Mouse (Mus musculus) ES-CJ7 (cell line): ENCODE measurements around the gene Ago1.
A peak's percentile ranks its signal among the peaks of the same experiment; 100 is the strongest.

Experiments used
- DNase-seq: peaks from one replicate; pipeline ENCODE4 v3.0.0; 2011; ENCODE audit warnings: low read depth, low spot score

Gene Ago1

DNA sequence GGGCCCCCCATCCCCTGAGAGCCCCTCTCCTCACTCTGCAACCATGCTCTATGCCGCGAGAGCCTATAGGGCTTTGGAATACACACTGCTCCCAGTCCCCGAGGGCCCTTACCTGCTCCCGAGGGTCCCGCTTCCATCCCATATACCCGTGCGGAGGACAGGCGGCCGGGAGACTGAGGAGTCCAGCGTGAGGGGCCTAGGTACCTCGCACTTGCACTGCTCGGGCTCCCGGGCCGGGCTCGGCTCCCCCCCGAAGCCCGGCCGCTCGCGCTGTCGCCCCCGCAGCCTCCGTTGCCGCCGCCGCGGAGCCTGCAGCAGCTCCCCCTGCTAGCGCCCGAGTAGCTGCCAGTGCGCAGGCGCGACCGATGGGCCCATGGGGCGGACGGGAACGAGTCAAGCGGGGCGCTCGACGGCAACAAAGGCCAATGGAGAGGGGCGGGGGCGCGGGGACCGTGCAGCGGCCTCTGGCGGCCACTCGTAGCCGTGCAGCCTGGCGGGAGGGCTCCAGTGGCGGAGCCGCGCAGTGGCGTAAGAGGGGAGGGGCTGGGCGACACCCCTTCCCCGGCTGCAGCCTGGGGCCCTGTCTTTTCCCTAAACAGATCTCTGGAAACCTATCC lies at the start of gene Ago1:
Gene Ago1 (minus strand): TSS at position 299 of the 617 bp plus-strand sequence.
- DNase-seq, result peak; percentile 96

GRCm38 (mm10) chr4:126512308-126513066 lies 44.1 kb upstream of the Ago1 start:
- no peak for DNase-seq

DNA sequence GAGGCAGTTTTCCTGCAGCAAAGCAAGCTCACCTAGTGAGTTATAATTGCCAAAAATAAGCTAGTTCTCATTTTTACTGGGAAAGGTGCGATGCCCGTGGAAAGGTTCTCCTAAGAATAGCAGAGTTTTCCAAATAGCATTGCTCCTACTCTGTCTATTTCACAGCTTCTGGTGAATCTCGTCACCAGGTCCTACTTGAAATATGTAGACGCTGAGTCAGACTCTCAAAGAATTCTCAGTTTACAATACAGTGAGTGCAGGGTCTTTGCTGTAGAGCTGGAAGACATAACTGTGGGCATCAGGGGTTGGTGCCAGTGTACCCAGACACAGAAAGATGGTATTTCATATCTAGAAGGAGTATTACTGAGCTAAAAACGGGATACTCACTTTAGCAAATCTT lies 42.6 kb upstream of the Ago1 start:
- no peak for DNase-seq

DNA sequence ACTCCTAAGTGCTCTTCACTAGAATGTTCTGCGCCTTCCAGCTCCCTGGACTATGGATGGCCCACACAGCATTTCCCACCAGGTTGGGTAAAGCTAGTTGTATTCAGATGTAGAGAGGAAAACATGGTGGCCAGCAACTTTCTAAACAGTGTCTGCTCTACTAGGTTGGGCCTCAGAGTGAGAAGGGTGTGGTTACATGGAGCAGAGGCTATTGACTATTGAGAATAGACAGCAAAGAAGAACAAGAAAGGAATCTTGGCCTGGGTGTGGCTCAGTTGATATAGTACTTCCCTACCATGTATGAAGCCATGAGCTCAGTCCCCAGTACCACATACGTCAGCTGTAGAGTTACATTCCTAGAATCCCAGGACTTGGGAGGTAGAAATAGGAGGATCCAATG lies 40.7 kb upstream of the Ago1 start:
- no peak for DNase-seq

DNA sequence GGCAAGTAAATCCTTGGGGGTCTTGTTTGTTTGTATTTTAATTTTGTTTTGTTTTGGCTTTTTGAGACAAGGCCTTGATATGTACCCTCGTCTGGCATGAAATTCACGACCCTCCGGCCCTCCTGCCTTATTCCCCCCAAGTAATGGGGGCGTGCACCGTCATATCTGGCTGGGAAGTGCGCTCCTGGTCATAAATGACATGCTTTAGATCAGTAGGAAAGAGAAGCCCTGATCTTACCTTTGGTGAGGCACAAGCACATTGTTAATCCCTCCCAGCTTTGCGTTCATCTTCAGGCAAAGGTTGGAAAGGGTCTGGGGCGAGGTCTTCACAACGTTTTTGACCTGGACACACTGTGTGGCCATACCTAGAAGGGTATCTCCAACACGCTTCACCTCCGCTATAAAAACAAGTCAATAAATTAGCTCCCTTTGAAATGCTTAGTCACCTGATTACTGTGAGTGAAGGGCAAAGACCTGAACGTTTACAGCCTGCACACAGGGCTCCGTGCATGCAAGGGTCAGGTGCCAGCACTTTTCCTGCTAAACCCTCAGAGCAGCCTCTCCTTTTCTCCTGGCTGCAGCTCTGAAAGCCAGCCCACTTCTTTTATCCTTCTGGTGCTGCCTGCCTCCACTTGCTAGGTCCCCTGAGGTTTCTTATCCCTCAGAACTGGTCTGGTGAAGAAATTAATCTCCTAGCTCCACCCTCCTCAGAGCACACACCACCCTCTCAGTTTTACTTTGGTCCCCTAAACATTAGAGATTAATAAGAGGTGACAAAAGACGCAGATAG lies 39.9 kb upstream of the Ago1 start:
- no peak for DNase-seq

DNA sequence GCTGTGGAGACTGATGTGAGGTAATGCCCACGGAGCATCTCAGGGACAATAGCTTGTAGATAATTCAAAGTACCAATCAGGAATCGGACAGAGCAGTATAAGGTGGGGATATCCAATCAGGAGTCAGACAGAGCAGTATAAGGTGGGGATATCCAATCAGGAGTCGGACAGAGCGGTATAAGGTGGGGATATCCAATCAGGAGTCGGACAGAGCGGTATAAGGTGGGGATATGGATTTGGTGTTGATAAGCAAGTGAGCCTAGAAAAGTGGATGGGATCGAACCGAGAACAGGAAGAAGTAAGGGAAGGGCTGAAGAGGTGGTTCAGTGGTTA lies 34.6 kb upstream of the Ago1 start:
- DNase-seq, result peak; percentile 28

DNA sequence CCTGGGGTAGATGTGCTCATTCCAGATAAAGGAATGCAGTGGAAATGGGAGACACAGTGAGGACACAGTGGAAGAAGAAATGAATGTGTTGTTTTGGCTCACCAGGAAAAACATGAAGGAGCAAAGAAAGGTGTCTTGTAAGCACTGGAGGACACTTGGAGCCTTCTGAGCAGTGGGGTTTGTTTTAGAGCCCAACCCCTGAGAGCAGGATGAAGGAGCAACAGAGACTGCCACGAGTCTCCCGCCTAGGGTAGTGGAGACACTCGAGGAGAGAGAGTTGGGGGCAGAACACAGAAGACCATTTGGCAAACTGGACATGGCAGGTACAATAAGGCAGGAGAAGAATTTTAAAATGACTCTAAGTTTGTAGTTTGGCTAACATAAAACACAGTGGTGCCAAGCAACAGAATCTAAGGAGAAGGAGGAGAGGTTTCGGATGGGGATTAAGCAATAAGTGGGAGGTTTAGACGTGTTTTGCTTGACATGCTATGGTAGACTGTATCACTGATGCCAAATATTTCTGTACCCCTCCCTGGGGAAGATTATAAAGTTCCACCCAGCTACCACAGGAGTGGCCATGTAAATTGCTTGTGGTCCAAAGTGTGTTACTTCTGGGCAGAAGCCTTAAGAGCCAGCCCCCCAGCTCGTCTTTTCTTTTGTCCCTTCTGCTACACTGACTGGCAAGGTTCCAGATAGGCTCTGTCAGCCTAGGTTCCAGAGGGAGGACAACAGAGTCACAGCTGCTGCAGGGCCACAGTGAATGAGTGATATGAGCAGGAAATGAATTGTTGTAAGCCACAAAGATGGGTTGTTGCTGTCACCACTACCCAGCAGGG lies 34.0 kb upstream of the Ago1 start:
- no peak for DNase-seq

DNA sequence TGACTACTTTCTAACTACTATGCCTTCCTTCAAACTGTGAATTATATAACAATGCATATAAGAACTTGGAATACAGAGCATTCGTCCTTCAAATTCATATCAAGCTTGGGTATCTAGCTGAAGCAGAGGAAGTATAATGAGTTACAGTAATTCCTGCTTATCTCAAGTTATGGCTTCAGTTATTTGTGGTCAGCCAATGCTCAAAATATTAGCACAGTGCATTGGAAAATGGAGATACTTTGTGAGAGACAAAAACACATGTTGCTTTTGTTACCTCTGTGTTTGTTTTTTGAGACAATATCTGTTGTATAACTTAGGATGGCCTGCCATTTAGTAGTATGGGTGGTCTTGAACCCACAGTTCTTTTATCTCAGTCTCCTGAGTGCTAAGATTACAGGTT lies 30.2 kb upstream of the Ago1 start:
- no peak for DNase-seq

- DNase-seq, result no peak
These were observed 28.6 kb upstream of the Ago1 start for GRCm38 (mm10) chr4:126496963-126497362.

GRCm38 (mm10) chr4:126495942-126496790 lies 27.8 kb upstream of the Ago1 start:
- no peak for DNase-seq

DNA sequence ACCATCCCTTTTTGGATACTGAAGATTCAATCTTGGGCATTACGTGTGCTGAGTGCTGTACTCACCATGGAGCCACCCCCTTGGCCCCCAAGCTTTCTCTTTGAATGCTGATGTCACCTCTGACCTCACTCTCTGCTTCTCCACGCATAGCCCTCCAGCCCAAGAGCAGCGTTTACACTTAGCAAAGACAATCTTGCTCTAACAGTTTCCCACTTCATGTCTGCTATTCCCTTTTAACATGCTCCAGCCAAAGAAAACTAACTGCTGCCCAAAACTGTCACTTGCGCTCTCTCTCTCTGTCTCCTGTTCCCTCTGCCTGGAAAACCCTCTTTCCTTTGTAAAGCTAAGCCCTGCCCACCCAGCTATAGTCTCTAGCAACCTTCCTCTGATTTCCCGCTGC lies 27.1 kb upstream of the Ago1 start:
- no peak for DNase-seq

DNA sequence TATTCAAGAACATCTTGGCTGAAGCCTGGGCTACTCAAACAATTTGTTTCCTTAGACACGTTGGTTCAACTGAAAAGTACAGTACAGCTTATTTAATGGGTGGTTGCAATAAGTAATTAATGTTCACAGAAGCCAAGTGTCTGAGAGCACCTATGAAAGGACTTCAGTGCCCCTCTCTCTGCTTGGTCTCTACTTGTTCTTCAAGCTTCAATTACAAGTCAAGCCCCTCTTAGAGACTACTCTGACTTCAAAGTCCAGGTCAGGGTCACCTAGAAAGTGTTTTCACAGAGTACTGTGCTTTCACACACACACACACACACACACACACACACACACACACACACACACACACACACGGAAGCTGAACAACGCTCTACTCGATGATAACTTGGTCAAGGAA lies 25.0 kb upstream of the Ago1 start:
- no peak for DNase-seq

DNA sequence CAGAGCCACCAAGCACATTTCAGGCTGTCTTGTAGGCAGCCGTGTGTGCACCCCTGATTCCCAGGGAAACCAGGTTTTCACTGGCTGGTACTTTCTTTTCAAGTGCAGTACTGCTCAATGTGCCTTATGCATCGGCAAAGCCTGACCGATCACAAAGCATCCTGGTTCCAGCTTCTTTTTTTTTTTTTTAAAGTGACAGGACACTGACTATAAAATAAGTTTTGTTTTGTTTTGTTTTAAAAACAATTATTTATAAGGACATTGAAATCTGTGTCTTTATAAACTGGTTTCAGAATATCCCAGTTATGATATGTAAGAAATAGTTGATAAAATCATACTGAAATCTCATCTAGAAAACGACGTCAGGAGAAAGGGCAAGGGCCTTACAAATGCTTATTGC lies 23.6 kb upstream of the Ago1 start:
- no peak for DNase-seq

- no peak for DNase-seq
These were observed 22.3 kb upstream of the Ago1 start for GRCm38 (mm10) chr4:126490726-126491125.

DNA sequence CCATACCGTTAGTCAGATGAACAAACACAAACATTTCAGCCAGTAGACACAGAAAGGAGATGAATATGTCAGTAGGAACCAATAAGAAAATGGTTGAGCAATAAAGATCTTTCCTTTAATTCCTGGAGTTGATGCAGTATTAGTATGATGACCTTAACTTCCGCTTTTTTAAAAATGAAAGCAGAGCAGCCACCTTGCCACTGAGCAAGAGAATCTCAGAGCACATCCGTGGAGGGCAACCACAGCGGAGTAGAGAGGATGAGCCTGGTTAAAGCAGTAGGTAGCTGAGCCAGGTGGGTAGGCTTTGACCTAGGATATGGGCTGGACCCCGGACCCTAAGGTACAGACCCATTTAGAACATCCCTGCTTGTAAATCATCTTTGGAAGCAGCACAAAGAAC lies 21.4 kb upstream of the Ago1 start:
- DNase-seq, result no peak

DNA sequence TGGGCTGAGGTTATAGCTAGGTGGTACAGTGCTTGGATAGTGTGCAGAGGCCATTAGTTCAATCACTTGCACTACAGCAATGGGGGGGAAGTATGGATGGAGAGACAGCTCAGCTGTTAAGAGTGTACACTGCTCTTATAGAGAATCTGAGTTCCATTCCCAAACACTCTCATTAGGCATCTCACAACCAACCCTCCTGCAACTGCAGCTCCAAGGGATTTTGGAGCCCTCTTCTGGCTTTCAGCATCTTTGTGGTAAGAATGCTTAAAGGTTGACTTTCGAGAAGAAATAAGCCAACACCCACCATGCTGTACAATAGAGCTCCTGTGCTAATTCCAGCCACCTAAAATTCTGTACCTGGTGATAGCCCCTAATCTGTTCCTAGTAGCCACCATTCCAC lies 17.8 kb upstream of the Ago1 start:
- DNase-seq, result no peak

DNA sequence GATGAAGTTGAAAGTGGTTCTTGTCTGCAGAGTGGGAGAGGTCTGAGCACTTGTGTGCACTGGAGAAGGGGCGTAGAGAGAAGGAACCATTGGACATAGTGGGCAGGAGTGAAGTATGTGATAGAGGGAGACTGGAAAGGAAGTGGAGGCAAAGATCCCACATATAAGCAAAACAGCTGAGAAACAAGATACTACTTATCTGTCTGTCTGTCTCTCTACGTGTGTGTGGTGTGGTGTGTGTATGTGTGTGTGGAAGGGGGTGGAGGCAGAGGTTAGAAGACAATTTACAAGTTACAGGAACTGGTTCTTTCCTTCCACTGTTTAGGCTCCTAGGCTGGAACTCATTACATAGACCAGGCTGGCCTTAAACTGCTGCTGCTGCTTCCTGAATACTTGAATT lies 16.7 kb upstream of the Ago1 start:
- DNase-seq, result no peak

- DNase-seq, result no peak
These were observed 15.5 kb upstream of the Ago1 start for GRCm38 (mm10) chr4:126483874-126484273.

DNA sequence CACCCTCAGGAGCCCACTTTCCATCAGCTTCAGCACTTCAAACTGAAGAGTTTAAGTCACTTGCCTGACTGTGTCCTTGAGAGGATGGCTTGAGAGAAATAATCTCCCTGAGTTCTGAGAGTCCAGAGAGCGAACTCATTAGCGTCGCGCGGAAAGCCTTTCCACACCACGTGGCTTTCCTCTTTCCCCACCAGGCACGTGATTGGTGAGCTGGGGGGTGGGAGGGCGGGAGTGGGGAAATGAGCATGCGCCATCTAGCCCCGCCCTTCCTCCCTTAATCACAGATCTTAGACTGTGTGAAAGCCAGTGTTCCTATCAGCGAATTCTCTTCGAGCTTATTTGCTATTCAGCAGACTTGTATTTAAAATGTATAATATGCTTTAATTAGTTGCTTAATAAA lies 14.6 kb upstream of the Ago1 start:
- peak; percentile 35 for DNase-seq

DNA sequence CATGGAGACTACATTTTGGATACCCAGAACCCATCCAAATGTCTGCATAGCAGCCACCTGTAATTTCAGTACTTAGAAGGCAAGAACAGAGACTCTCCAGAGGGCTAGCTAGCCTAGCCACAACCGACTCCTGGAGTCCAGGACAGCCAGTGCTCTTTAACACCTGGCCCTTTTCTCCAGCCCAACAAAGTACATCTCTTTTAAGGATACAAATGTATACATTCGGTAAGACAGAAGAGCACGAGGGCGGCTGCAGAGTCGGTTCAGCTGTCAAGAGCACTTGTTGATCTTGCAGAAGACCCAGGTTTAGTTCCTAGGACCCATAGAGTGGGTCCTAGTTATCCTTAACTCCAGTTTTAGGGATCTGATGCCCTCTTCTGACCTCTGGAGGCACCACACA lies 13.1 kb upstream of the Ago1 start:
- DNase-seq, result no peak

GRCm38 (mm10) chr4:126480288-126480687 lies 11.9 kb upstream of the Ago1 start:
- DNase-seq, result no peak
